8 mouse cellular contexts compared by ENCODE assay signal in genomic region chr11:24077795-24078705, GRCm38 (mm10). TPM values are rescaled to one million over a fixed set of nuclear protein-coding genes. Genes with fewer than 3 reads are reported as not detected.
DNase-seq lines count a peak whose midpoint lies in the region; ATAC-seq and TF ChIP-seq lines count a peak whose summit lies in the region.

Bcl11a (plus strand) TSS chr11:24078056.

- under 1% methylated on average over 38 of the region's 51 CpGs for WGBS in hindbrain, embryonic 15.5 days
- under 1% methylated on average over 39 of the region's 51 CpGs for WGBS in limb, embryonic 11.5 days
- under 1% methylated on average over 40 of the region's 51 CpGs for WGBS in midbrain, embryonic 11.5 days
- WGBS in stomach, postnatal 0 days: under 1% methylated on average over 38 of the region's 51 CpGs

- TF ChIP-seq EP300 in stomach, postnatal 0 days (optimal IDR thresholded peaks at IDR 0.05): no peak

- no peak for TF ChIP-seq CTCF in stomach, postnatal 0 days (IDR thresholded peaks at IDR 0.05; ENCODE audit: low read depth)

- 0 out of 2 replicates have a peak, but pooled peaks cover 2% of the 10 kb centered on the region for H3K27me3 ChIP-seq in hindbrain, embryonic 15.5 days
- no peaks in the 10 kb centered on the region for H3K27me3 ChIP-seq in limb, embryonic 11.5 days (ENCODE audit: control insufficient read depth, insufficient read depth, low read length)
- peaks cover 3% of the 10 kb centered on the region for H3K27me3 ChIP-seq in midbrain, embryonic 11.5 days (ENCODE audit: control insufficient read depth, insufficient read depth, low read length)
- H3K27me3 ChIP-seq in stomach, postnatal 0 days (ENCODE audit: control insufficient read depth, insufficient read depth, low read length): no peaks in the 10 kb centered on the region

- no peaks in the 10 kb centered on the region for H3K9me3 ChIP-seq in hindbrain, embryonic 15.5 days
- H3K9me3 ChIP-seq in limb, embryonic 11.5 days (ENCODE audit: control insufficient read depth, low read length): no peaks in the 10 kb centered on the region
- no peaks in the 10 kb centered on the region for H3K9me3 ChIP-seq in midbrain, embryonic 11.5 days (ENCODE audit: control insufficient read depth, low read length)
- no peaks in the 10 kb centered on the region for H3K9me3 ChIP-seq in stomach, postnatal 0 days (ENCODE audit: control insufficient read depth, low read length)

- peak within 1 kb of the TSS; percentile 86 for H3K9ac ChIP-seq in hindbrain, embryonic 15.5 days
- H3K9ac ChIP-seq in limb, embryonic 11.5 days (ENCODE audit: low read length): peak within 1 kb of the TSS; percentile 97
- peak within 1 kb of the TSS; percentile 93 for H3K9ac ChIP-seq in midbrain, embryonic 11.5 days (ENCODE audit: low read length)
- peak within 1 kb of the TSS; percentile 76 for H3K9ac ChIP-seq in stomach, postnatal 0 days (ENCODE audit: low read length)

- no peaks in the 10 kb centered on the region for H3K36me3 ChIP-seq in hindbrain, embryonic 15.5 days
- H3K36me3 ChIP-seq in limb, embryonic 11.5 days (ENCODE audit: control insufficient read depth, insufficient read depth, low read length): no peaks in the 10 kb centered on the region
- H3K36me3 ChIP-seq in midbrain, embryonic 11.5 days (ENCODE audit: control insufficient read depth, insufficient read depth, low read length): no peaks in the 10 kb centered on the region
- no peaks in the 10 kb centered on the region for H3K36me3 ChIP-seq in stomach, postnatal 0 days (ENCODE audit: control insufficient read depth, insufficient read depth, low read length)

- DNase-seq in cerebellum, postnatal 14 days: peak; percentile 57 to 60
- DNase-seq in cerebellum, adult 9-10 months: no peak
- DNase-seq in Muller cell, postnatal 12 days (ENCODE audit: inconsistent ontology term): peak; percentile 83
- peak; percentile 88 for DNase-seq in limb, embryonic 11.5 days (ENCODE audit: low spot score)
- DNase-seq in midbrain, embryonic 11.5 days (ENCODE audit: low spot score, missing footprints): peak; percentile 98
- DNase-seq in stomach, postnatal 0 days (ENCODE audit: low spot score): peak; percentile 83

- peak within 1 kb of the TSS; percentile 96 for H3K27ac ChIP-seq in hindbrain, embryonic 15.5 days (replicated peaks)
- H3K27ac ChIP-seq in limb, embryonic 11.5 days (replicated peaks; ENCODE audit: low read depth, low read length): peak within 1 kb of the TSS; percentile 97
- H3K27ac ChIP-seq in midbrain, embryonic 11.5 days (ENCODE audit: low read depth, low read length): peak within 1 kb of the TSS; percentile 92
- peak within 1 kb of the TSS; percentile 92 for H3K27ac ChIP-seq in stomach, postnatal 0 days (replicated peaks)

- ATAC-seq in erythroid progenitor cell, adult 5-6 weeks (replicated peaks; ENCODE audit: low FRiP score, poor library complexity, severe bottlenecking): no peak
- ATAC-seq in hindbrain, embryonic 15.5 days (ENCODE audit: low FRiP score, low read depth): peak; percentile 63
- peak; percentile 83 for ATAC-seq in limb, embryonic 11.5 days (ENCODE audit: insufficient number of reproducible peaks, low FRiP score, low TSS enrichment, low read depth)
- peak; percentile 85 for ATAC-seq in midbrain, embryonic 11.5 days (ENCODE audit: low FRiP score)
- ATAC-seq in stomach, postnatal 0 days (ENCODE audit: low FRiP score, low TSS enrichment): peak; percentile 75

- peak within 1 kb of the TSS; percentile 76 for H3K4me3 ChIP-seq in hindbrain, embryonic 15.5 days
- H3K4me3 ChIP-seq in limb, embryonic 11.5 days (ENCODE audit: low read depth, low read length): peak within 1 kb of the TSS; percentile 68
- H3K4me3 ChIP-seq in midbrain, embryonic 11.5 days (ENCODE audit: low read depth, low read length): peak within 1 kb of the TSS; percentile 77
- peak within 1 kb of the TSS; percentile 69 for H3K4me3 ChIP-seq in stomach, postnatal 0 days (ENCODE audit: low read depth, low read length)

- peaks cover 24% of the 10 kb centered on the region for H3K4me1 ChIP-seq in hindbrain, embryonic 15.5 days (replicated peaks)
- H3K4me1 ChIP-seq in limb, embryonic 11.5 days (ENCODE audit: control insufficient read depth, insufficient read depth, low read length): peaks cover 13% of the 10 kb centered on the region; the same call in 1 of the 2 replicates
- peaks cover 19% of the 10 kb centered on the region for H3K4me1 ChIP-seq in midbrain, embryonic 11.5 days (ENCODE audit: control insufficient read depth, insufficient read depth, low read length)
- H3K4me1 ChIP-seq in stomach, postnatal 0 days (replicated peaks; ENCODE audit: control insufficient read depth, insufficient read depth): no peaks in the 10 kb centered on the region

- peak within 1 kb of the TSS; percentile 93 for H3K4me2 ChIP-seq in hindbrain, embryonic 15.5 days
- H3K4me2 ChIP-seq in limb, embryonic 11.5 days (ENCODE audit: low read depth, severe bottlenecking): peak within 1 kb of the TSS; percentile 97
- H3K4me2 ChIP-seq in midbrain, embryonic 11.5 days: peak within 1 kb of the TSS; percentile 100
- peak within 1 kb of the TSS; percentile 100 for H3K4me2 ChIP-seq in stomach, postnatal 0 days (replicated peaks; ENCODE audit: low read depth)

RNA-seq across cellular contexts. Expression of gene Bcl11a, which starts in this region (rescaled TPM):
- total RNA-seq in erythroid progenitor cell, adult 5-6 weeks (2015; ENCODE audit: low replicate concordance): 20.5 and 23.5 TPM in 2 replicates
- total RNA-seq in erythroid progenitor cell, adult 5-6 weeks (2017; ENCODE audit: low replicate concordance): 7.4 and 12.9 TPM in 2 replicates
- polyA plus RNA-seq in hindbrain, embryonic 15.5 days (2015; fragmentation: Nextera tagmentation; extraction: Ambion mirVana): 93.1 and 116 TPM in 2 replicates
- 95.2 and 98.4 TPM in 2 replicates for polyA plus RNA-seq in limb, embryonic 11.5 days (2014; fragmentation: Nextera tagmentation; extraction: Ambion mirVana)
- 42.5 and 44.1 TPM in 2 replicates for polyA plus RNA-seq in midbrain, embryonic 11.5 days (2014; fragmentation: Nextera tagmentation; extraction: Ambion mirVana)
- 10.5 and 11.7 TPM in 2 replicates for polyA plus RNA-seq in stomach, postnatal 0 days (2015; fragmentation: Nextera tagmentation; extraction: Ambion mirVana)
